10 mouse cellular contexts compared by ENCODE assay signal in genomic region chr6:88809091-88810037, GRCm38 (mm10). TPM values are rescaled to one million over a fixed set of nuclear protein-coding genes. Genes with fewer than 3 reads are reported as not detected.
DNase-seq lines count a peak whose midpoint lies in the region; ATAC-seq and TF ChIP-seq lines count a peak whose summit lies in the region.
"Had no signal": no experiment of that assay in that cellular context is flagged by ENCODE, and none has a peak within 500 bp of the region (broad histone marks: within the 10 kb centered on the region; RNA-seq: fewer than 3 reads in every experiment).

No protein-coding gene starts in this region.

- H3K27me3 ChIP-seq in forebrain, embryonic 15.5 days, result no peaks in the 10 kb centered on the region
- no peaks in the 10 kb centered on the region for H3K27me3 ChIP-seq in forebrain, embryonic 10.5 days (ENCODE audit: poor library complexity, severe bottlenecking)
- H3K27me3 ChIP-seq: limb, embryonic 13.5 days had no signal

- no peak for DNase-seq in forebrain, embryonic 10.5 days (ENCODE audit: extremely low spot score, low spot score)
- DNase-seq in left cerebral cortex, adult 2 months (ENCODE audit: extremely low spot score in 1 of 2, low spot score in 2 of 2), result no peak
- DNase-seq in left cerebral cortex, adult 11 months (ENCODE audit: low spot score), result no peak
- peak; percentile 70 for DNase-seq in lung, postnatal 36 days
- no peak for DNase-seq in urinary bladder, postnatal 14 days (ENCODE audit: low spot score)
- DNase-seq in retina, embryonic 14.5 days (ENCODE audit: low spot score), result no peak
- DNase-seq: gastrocnemius, postnatal 10 days had no signal

- H3K4me3 ChIP-seq in forebrain, embryonic 15.5 days, result no peak overlapping the region
- no peak overlapping the region for H3K4me3 ChIP-seq in forebrain, embryonic 10.5 days
- H3K4me3 ChIP-seq in left cerebral cortex, adult 2 months, result no peak overlapping the region
- H3K4me3 ChIP-seq: limb, embryonic 13.5 days had no signal

- no peaks in the 10 kb centered on the region for H3K36me3 ChIP-seq in forebrain, embryonic 15.5 days
- no peaks in the 10 kb centered on the region for H3K36me3 ChIP-seq in forebrain, embryonic 10.5 days (replicated peaks)
- H3K36me3 ChIP-seq: limb, embryonic 13.5 days had no signal

- no peak for TF ChIP-seq CTCF in left cerebral cortex, adult 2 months (IDR thresholded peaks at IDR 0.05)

- no peaks in the 10 kb centered on the region for H3K4me1 ChIP-seq in forebrain, embryonic 15.5 days
- H3K4me1 ChIP-seq in forebrain, embryonic 10.5 days, result peaks cover 49% of the 10 kb centered on the region

- H3K9ac ChIP-seq in forebrain, embryonic 15.5 days (replicated peaks), result no peak overlapping the region
- H3K9ac ChIP-seq: limb, embryonic 13.5 days had no signal

- H3K27ac ChIP-seq in forebrain, embryonic 15.5 days (replicated peaks), result no peak overlapping the region
- no peak overlapping the region for H3K27ac ChIP-seq in forebrain, embryonic 10.5 days
- H3K27ac ChIP-seq in left cerebral cortex, adult 2 months, result peak overlapping the region; percentile 81
- H3K27ac ChIP-seq: limb, embryonic 13.5 days had no signal

- ATAC-seq in forebrain, embryonic 15.5 days (replicated peaks), result peak; percentile 24; the same call in 1 of the 2 replicates
- 0 out of 2 replicates have a peak, but pooled peaks have one; percentile 21 for ATAC-seq in granulocyte monocyte progenitor cell, adult 5-6 weeks (replicated peaks; ENCODE audit: poor library complexity, severe bottlenecking)

- 72% methylated on average over 23 of the region's 23 CpGs for WGBS in forebrain, embryonic 15.5 days
- 85% methylated on average over 23 of the region's 23 CpGs for WGBS in forebrain, embryonic 10.5 days

- intact Hi-C loops in left cerebral cortex, adult 2 months (cut with DNase I), result loop anchor here (2.0 to 5.0 kb wide), 2 partner anchors 15 to 82 kb away; no protein-coding TSS in a partner anchor

- no peaks in the 10 kb centered on the region for H3K9me3 ChIP-seq in forebrain, embryonic 15.5 days
- no peaks in the 10 kb centered on the region for H3K9me3 ChIP-seq in forebrain, embryonic 10.5 days
- H3K9me3 ChIP-seq: limb, embryonic 13.5 days had no signal

- H3K4me2 ChIP-seq in forebrain, embryonic 15.5 days (replicated peaks), result no peak overlapping the region
- H3K4me2 ChIP-seq: limb, embryonic 13.5 days had no signal

RNA-seq across cellular contexts. Expression of gene Abtb1, which starts 32.4 kb away (rescaled TPM):
- 37.6 and 40.0 TPM in 2 replicates for polyA plus RNA-seq in forebrain, embryonic 15.5 days (2015; fragmentation: Nextera tagmentation; extraction: Ambion mirVana)
- 20.8 and 21.5 TPM in 2 replicates for polyA plus RNA-seq in forebrain, embryonic 10.5 days (2016; fragmentation: Nextera tagmentation; extraction: Ambion mirVana)
- total RNA-seq in left cerebral cortex, adult 2 months (2021), result 10 to 100 TPM; 39.7 to 40.5 TPM
- total RNA-seq in granulocyte monocyte progenitor cell, adult 5-6 weeks (2014; fragmentation: Nextera tagmentation), result 19.7 and 21.6 TPM in 2 replicates
- 22.3 and 35.6 TPM in 2 replicates for total RNA-seq in granulocyte monocyte progenitor cell, adult 5-6 weeks (2017)
